Mouse (Mus musculus) frontal cortex, adult 2 months (tissue): ENCODE results near the gene Nt5dc3. TPM values are rescaled to one million over a fixed set of nuclear protein-coding genes. Genes with fewer than 3 reads are reported as not detected.
A peak's percentile ranks its signal among the peaks of the same experiment; 100 is the strongest.

Experiments used
- DNase-seq, 2 experiments: peaks; one replicate each; pipeline ENCODE4 v3.0.0; 2022; ENCODE audit warnings: low spot score in 1 of 2; ENCODE audit errors: extremely low spot score in 1 of 2
- polyA plus RNA-seq: library from polyadenylated mRNA; depleted of rRNA; stranded (reverse); fragments of >200 nt; gene quantifications from 2 replicates; pipeline ENCODE4 v1.2.3, GENCODE M21; 2012

Gene Nt5dc3
- polyA plus RNA-seq, 1 experiment: 34.7 TPM

DNA sequence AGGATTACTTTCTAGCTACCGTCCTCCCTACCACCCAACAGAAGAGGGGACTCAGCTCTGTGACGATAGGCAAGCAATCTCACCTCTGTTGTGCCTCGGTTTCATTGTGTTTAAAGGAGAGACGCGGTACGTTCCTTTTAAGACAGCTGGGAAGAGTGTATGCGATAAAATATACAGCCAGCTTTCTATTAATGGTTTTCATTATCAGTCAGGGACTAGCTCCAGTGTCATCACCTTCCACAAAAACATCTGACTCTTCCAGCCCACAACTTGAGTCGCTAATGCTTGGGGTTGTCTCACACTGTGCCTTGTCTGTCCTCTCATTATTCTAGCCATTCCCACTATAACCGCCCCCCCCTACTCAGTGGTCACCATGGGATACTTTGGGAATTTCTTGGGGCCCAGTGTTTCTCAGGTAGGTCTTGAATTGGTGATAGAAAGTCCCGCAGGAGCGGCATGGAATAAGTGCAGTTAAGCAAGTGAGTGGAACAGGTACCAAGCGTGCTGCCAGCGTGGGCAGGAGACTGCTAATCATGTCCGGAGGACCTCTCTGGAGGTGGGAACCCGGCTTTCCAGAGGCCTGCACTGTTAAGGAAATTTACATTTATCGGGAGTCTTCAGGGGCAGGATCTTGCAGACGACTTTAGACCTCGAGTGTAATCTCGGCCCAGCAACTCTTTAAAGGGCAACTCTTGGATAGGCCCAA, 1.0 kb upstream of the Nt5dc3 start:
- no peak for DNase-seq

DNA sequence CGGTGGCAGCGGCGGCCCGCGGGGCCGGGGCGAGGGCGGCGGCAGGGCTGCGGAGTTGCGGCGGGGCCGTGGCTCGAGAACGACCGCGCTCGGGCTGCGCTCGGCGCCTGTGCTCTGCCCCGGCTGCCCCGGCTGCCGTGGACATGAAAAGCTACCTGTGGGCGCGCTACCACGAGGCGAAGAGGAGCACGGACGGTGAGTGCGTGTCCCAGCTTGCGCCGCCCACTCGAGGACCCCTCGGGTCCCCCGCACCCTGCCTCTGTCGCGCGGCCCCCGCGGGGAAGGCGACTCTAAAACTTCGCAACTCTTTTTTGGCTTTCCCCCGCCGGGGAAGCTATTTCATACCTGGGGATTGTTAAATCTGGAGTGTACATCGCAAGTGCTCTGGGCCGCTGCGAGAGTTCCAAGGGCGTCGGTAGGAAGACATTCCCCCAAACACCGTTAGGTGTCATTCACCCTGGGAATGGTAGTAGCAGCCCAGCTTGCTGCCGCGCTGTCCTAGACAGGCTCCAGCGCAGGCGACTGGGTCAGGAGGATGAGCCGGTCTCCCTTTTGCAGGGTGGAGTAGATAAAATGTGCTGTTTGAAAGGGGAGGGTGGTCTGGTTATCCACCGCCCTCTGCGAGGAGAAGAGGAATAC, 431 bp downstream of the Nt5dc3 start:
- peak in 1 of 2 experiments; percentile 31 for DNase-seq

DNA sequence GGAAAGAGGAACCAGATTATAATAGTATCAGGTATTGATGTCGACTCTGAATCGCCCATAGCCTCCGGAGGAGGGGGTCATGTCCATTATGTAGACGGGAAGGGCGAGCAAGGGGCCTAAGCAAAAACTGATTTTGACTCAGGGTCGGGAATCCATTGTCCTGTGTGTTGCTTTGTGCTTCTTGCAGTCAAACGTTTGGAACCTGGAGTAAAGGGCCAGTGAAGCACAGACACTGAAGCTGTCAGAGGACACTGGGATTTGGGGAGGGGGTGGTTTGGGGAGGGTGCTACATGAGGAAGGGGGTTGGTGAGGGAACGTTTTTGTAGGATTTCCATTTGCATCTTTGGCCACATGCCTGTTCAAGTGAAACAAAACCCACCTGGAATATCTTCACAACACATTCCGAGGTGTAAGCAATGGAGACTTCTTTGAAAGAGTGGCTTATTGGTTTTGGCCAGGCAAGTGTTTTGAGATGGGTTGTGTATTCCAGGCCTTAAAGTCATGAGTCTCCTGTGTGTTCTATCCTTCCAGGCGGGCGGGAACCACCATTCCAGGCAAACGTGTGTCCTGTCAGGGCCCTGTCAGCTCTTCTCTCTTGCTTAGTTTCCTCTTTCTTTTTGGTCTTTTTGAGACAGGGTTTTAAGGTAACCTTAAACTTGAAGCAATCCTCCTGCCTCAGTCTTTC, 1.2 kb downstream of the Nt5dc3 start:
- no peak for DNase-seq

DNA sequence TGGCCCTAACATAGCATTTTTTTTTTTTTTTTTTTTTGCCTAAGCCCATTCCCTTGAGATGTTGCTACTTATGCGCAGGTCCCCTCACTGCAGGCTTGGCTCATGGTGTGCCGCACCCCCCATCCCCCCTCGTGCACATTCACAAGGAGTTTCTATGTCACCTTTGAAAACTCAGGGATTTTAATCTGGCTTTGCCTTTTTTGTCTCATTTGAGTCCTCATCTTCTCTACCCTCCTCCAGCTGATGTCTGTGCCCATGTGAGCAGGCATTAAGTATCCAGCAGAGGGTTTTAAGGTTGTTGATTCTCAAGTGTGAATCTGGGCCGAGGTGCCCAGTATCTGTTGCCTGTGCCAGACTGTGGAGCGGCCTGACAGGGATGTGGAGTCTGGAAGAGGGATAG, 2.8 kb downstream of the Nt5dc3 start:
- no peak for DNase-seq

DNA sequence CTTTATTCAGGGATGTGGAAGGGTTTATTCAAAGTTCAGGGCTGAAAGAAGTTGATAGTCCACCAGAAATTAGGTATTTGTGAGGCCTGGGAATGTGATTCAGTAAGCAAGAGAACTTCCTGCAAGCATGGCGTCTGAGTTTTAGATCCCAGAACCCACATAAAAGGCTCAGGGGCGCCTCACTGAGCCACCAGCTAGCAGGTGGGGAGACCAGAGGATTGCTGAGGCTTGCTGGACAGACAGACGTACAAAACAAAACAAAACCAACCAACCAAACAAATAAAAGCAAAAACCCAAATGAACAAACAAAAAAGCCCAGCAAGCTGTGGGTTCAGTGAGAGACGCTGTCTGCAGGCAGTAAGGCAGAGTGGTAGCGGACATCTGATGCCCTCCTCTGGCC, 3.9 kb downstream of the Nt5dc3 start:
- no peak for DNase-seq

DNA sequence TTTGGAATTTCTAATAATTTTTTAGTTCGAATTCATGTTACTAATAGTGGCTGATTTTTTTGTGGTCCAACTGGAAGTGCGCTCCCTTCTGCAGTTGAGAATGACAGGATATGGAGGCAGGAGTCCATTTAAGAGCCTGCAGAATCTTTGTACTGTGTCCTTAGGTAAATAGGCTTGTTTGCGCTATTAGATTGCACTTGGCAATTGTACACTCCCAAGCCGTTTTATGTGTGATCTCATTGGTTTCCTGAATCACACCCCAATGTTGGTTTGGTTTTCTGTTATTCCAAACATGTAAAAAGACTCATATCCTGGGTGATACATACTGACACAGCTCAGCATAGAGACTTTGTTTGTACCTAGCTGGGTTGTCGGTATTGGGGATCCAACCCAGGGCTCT, 4.8 kb downstream of the Nt5dc3 start:
- no peak for DNase-seq

DNA sequence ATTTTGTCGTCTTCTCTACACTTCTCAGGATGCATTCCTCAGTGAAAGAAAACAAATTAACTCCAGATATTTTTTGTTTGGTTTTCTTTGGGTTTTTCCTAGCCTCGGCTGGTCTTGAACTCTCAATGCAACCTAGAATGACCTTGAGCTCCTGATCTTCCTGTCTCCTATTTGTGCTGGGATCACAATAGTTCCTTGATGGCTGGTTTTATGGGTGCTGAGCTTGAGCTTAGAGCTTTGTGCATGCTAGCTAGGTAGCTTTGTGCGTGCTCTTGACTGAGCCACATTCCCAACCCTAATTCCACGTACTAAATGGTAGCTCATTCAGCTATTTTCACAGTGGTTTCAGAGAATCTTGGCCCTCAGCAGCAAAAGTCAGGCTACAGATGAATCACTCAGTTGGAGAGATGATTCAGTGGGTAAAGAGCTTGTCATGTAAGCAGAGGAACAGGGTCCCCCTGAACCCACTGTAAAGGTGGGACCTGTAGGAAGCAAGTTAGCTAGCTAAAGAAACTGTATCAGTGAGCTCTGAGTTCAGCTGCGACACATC, 5.4 kb downstream of the Nt5dc3 start:
- DNase-seq: no peak

DNA sequence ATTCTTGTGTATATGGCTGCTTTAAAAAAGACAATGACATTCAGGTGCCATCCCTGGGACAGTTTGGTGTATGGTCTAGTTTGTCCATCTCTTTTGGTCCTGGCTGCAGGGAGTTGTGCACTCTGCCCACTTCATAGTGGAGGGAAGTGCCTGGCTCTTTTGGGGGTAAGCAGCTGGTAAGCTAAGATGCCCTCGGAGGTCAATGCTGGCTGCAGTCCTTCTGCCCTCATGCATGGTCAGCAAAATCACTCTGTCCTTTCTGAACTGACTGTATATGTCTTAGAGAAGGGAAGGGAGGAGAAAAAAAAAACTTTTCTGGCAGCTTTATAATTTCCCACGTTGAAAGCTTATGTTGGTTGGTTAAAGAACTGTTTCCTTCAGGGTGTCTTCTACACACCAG, 6.6 kb downstream of the Nt5dc3 start:
- DNase-seq: no peak

DNA sequence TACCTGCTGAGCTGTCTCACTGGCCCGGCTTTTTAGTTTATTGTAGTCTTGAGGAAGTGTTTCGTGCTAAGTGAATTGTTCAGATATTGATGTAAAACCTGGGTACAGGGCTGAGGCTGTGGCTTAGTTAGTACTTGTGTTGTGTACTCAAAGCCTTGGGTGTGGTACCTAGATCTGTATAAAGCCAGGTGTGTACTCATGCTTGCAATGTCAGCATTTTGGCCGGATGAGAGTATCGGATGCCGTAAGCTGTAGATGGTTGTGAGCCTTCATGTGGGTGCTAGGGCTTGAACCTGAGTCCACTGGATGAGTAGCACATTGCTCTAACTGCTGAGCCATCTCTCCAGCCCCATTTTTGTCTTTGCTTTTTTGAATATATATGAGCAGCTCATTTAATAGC, 7.3 kb downstream of the Nt5dc3 start:
- no peak for DNase-seq

DNA sequence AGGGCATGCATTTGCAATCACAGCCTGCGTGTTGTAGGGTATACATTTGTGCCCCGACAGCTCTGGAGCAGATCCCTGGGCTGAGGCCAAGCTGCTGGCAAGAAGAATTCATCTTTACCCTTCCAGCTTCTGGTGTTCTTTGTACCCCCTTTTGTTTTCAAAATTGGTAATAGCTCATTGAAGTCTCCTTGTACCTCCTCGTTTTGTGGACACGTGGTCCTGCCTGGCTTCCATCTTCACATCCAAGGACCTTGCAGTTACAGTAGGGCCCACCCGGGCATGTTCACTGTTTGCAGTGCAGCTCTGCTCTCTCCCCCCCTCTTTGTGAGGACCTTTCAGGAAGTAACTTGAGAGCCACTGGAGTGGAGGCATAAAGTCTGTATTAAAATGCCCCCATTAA, 9.4 kb downstream of the Nt5dc3 start:
- no peak for DNase-seq

DNA sequence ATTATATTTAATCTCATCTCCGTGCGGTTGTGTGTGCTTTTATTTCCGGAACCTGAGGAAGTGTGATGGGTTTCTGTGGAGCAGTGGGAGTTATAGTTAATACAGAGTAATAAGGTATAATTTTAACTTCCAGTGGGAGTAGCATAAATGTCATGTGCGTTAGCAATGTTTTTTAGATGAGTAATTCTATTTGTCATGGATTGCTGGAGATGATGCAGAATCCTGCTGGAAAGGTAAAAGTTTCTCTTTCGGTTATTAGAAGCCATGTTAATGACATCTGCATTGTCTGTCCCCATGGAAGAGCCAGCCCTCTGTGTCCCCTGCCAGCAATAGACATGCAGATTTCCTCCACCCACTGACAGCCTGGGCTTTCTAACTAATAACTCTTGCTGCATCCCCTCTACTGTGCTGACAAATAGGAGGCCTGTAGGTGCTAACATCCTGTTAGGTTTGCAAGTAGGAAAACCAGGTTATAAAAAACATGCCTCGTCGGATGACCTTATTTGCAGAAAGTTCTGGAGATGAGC, 10.4 kb downstream of the Nt5dc3 start:
- DNase-seq: peak in 1 of 2 experiments; percentile 37

DNA sequence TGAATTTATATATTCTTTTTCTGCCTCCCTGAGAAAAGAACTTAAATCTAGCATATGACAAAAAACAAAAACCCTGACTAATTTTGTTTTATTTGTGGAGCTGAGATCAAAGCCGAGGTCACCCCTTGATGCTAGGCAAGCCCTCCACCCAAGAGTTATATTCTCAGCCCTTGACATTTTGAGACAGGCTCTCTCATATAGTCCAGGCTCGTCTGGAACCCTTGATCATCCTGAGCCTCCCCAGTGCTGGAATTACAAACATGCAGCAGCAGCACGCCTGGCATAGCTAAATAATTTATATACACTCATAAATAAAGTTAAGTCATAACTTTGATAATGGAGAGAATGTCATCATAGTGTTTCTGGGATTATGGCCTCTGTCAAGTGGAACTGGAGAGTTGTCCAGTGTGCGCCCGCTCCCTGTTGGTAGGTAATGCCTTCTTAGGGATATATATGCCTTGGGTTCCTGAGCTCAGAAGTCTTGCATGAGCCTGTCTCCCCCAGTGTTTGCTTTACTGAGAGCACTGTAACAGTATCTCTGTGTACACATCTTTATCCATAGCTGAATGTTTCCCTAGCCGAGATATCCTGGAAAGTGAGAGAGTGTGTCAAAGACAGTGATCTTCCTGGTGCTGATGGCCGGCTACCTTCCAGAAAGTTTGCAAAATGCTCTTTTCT, 12.8 kb downstream of the Nt5dc3 start:
- DNase-seq: no peak

DNA sequence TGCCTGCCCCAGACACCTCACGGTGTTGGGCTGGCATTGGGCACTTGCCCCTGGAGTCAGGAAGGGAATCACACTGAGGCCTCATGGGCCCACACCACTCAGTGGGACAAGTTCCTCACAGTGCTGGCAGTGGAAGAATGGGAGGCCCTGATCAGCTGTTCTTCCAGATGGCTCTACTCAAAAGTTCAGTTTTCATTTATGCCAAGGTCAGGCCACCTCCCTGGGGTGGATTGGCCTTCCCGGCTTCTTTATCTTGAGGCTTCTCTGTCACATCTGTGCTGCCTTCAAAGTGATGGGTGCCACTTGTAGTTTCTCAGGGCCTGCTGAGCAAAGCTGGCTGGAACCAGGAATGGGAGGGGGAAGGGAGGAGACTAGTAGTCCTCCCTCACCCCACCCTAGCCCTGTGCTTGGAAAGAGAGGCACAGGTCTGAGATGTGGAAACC, 14.7 kb downstream of the Nt5dc3 start:
- no peak for DNase-seq

DNA sequence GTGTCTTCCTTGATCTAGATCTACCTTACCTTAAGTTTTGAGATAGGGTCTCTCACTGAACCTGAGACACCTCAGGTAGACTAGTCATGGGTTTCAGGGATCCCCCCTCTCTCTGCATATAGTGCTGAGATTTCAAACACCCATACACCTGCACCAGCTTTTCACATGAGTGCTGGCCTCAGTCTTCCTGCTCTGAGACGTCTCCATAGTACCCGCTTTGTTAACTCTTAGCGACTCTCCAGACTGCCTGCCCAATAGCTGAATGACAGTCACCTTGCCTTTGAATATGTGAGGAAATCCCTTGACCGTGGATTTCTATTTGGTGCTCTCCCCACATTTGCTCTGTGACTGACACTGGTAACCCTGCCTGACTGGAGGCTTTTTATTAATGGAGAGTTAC, 15.4 kb downstream of the Nt5dc3 start:
- no peak for DNase-seq

DNA sequence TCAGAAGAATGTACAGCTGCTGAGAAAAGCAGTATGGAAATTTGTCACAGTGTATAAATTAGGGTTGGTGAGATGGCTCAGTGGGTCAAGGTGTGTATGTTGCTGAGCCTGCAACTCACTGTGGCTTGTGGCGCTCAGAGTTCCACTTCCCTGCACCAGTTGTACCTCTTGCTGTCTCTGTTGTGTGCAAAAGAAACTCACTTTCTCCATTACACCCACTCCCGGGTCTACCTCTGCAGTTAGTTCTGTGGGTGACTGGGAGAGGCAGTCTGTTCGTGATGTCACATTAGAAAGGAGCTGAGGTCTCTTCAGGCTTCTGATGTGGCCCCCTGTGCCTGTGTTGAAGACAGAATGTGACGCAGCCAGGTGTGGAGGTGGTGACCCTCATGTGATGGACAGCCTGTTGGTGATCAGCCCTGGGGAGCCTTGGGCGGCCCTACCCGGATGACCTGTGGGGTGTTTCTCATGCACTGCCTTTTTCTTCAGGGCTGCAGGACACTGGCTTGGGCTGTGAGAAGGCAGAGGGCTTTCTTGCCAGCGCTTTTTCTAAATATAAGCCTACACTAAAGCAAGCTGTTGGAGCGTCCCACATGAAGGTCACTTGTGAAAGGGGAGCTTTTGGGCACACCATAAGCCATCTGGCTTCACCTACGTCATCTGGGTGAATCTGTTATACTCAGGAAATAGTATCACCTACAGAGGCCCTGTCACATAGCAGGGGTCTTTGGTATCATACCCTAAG, 16.2 kb downstream of the Nt5dc3 start:
- DNase-seq: peak in 1 of 2 experiments; percentile 48

DNA sequence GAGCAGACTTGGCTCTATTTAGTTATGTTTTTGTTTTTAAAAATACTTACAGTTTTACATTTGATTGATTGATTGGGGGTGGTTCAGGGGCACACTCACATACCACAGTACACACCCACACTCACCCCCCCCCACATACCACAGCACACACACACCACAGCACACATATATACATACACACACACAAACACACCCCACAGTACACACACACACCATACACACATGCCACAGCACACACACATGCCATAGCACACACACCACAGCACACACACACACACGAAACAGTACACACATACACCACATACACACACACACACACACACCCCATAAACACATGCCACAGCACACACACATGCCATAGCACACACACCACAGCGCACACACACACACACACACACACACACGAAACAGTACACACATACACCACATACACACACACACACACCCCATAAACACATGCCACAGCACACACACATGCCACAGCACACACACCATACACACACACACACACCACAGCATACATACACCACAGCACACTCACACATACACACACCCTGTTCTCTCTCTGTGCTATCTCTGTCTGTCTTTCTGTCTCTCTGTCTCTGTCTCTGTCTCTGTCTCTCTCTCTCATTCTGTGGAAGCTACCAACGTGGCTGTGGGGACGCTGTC, 17.4 kb downstream of the Nt5dc3 start:
- DNase-seq: no peak

DNA sequence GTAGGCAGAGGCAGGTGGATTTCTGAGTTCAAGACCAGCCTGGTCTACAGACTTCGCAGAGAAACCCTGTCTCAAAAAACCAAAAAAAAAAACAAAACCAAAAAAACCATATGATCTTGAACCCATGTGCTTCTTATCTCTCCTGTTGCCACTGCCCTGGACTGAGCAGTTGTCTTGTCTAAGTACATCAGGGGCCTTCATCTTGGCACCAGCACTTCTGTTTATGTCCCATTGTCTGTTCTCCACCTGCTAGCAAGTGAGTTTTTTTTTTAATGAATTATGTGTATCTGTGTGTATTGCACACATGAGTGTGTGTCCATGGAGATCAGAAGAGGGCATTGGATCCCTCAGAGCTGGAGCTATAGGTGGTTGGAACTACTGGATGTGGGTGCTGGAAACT, 28.6 kb downstream of the Nt5dc3 start:
- DNase-seq: no peak

DNA sequence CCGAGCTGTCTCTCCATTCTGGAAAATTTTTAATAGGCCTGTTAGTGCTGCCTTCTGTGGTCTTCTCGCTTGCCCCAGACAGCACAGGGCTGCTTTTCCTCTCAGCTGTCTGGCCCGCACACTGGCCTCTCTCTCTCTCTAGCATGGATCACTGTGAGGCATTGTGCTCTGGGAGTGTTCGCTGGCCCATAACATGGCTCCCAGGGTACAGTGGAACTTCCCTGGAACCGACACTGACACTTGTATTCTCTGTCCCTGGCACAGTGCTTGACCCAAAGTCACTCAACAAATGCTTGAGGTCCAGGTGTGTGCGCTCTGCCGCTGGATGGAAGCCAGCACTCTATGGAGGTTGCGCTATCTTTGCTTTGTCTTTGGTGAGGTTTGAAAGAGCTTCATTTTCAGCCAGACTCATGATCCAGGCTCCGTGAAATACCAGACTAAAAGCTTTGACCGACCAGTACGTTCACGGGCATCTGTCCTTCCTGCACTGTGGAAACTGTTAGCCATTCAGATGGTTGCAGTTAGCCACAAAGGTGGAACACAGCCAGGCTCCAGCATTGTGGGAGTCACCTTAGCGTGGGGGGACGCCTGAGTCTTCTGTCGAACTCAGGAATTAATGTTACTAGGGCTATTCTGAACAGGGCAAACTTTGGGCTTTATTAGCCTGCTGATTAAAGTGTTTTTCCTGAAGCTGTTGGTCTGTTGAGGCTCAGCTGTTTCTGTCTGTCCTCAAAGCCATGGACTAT, 29.4 kb downstream of the Nt5dc3 start:
- DNase-seq: no peak

DNA sequence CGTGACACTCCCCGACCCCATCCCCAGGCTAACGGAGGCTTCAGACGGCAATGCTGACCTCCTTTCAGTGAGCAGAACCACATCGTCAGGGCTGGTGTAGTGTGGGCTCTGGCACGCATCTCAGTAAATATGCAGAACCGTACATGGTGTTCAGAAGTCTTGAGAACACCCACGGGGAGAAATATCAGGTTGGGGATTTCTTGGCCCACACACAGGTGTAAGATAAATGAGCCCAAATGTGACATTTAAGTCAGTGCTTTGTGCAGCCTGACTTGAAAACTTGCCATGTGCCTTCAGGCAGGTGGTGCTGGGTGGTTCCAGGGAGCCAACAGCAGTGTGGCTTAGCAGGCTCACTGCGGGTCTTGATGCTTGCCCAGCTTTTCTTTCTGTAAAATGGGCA, 31.2 kb downstream of the Nt5dc3 start:
- peak in 1 of 2 experiments; percentile 54 for DNase-seq
